Mouse (Mus musculus) small intestine, adult 2 months (tissue): ENCODE results near the gene Spsb2. TPM values are rescaled to one million over a fixed set of nuclear protein-coding genes. Genes with fewer than 3 reads are reported as not detected.
"Not testable (repeated sequence)": the region's sequence is repeated elsewhere in the genome, so short reads cannot be mapped to it uniquely, and the experiment has no call there.

Experiments
- H3K27ac ChIP-seq: fragments of 200-500 bp; 2 replicates; pipeline ENCODE4 v1.5.1; 2012; ENCODE audit warnings: low read depth, low read length, control low read depth, inconsistent platforms; ENCODE audit not compliant: insufficient read depth
- H3K27me3 ChIP-seq: fragments of 200-500 bp; 2 replicates; pipeline ENCODE4 v1.6.1; 2012; ENCODE audit warnings: mild to moderate bottlenecking, moderate library complexity, low read length, inconsistent platforms; ENCODE audit not compliant: control insufficient read depth, insufficient read depth
- H3K36me3 ChIP-seq: fragments of 200-500 bp; 2 replicates; pipeline ENCODE4 v1.6.1; 2012; ENCODE audit warnings: mild to moderate bottlenecking, low read length, control low read depth, inconsistent platforms; ENCODE audit not compliant: control insufficient read depth, insufficient read depth
- H3K4me1 ChIP-seq: fragments of 200-500 bp; 2 replicates; pipeline ENCODE4 v1.6.1; 2012; ENCODE audit warnings: low read length, inconsistent platforms, mixed read lengths; ENCODE audit not compliant: control insufficient read depth, insufficient read depth, insufficient read length
- H3K4me3 ChIP-seq: fragments of 200-500 bp; 2 replicates; pipeline ENCODE4 v1.5.1; 2012; ENCODE audit warnings: low read depth, mild to moderate bottlenecking, control low read depth, inconsistent platforms, low read length, moderate library complexity
- CTCF ChIP-seq: fragments of 200-500 bp; IDR thresholded peaks from 2 replicates; pipeline ENCODE4 v1.5.1; 2012; ENCODE audit warnings: low read depth, mild to moderate bottlenecking, control low read depth, inconsistent platforms, low read length, moderate library complexity, mixed read lengths; ENCODE audit not compliant: insufficient replicate concordance, insufficient read length; ENCODE audit errors: extremely low read depth
- POLR2A ChIP-seq: fragments of 200-500 bp; IDR thresholded peaks from 2 replicates; pipeline ENCODE4 v1.6.1; 2012; ENCODE audit warnings: low read depth, mild to moderate bottlenecking, control low read depth, inconsistent platforms, low read length, moderate library complexity
- WGBS: fragments of 180-500 bp; shearing (Covaris S2); methylation state at CpG from one replicate; pipeline ENCODE4 v1.1.7; 2018; 5-methylcytosine and 5-hydroxymethylcytosine counted together
- polyA plus RNA-seq: library from polyadenylated mRNA; depleted of rRNA; stranded (reverse); fragments of >200 nt; gene quantifications from 2 replicates; pipeline ENCODE4 v1.2.3, GENCODE M21; 2012

Gene Spsb2
- polyA plus RNA-seq, 1 experiment, result 38.8 TPM

GRCm38 (mm10) chr6:124786756-124787420, 21.6 kb upstream of the Spsb2 start:
- WGBS, result 29% methylated on average over 8 of the region's 8 CpGs
- Histone ChIP-seq H3K27me3 (no peaks in the 10 kb centered on the region), H3K36me3 (no peaks in the 10 kb centered on the region), H3K4me3 (no peak overlapping the region), H3K4me1 (peaks cover 2% of the 10 kb centered on the region; the same call in 1 of the 2 replicates), H3K27ac (no peak overlapping the region)
- no peak for TF ChIP-seq CTCF
- no peak for TF ChIP-seq POLR2A

- H3K27me3 ChIP-seq, result no peaks in the 10 kb centered on the region
- no peak overlapping the region for H3K4me3 ChIP-seq
- H3K4me1 ChIP-seq, result peaks cover under 1% of the 10 kb centered on the region; the same call in 1 of the 2 replicates
- 81% methylated on average over 10 of the region's 10 CpGs for WGBS
- H3K27ac ChIP-seq, result no peak overlapping the region
- H3K36me3 ChIP-seq, result no peaks in the 10 kb centered on the region
- TF ChIP-seq POLR2A, result no peak
- no peak for TF ChIP-seq CTCF
Measured at GRCm38 (mm10) chr6:124787722-124788121, 20.7 kb upstream of the Spsb2 start.

- H3K27ac ChIP-seq, result no peak overlapping the region
- H3K27me3 ChIP-seq, result no peaks in the 10 kb centered on the region
- TF ChIP-seq POLR2A, result no peak
- no peak for TF ChIP-seq CTCF
- no peaks in the 10 kb centered on the region for H3K4me1 ChIP-seq
- no peak overlapping the region for H3K4me3 ChIP-seq
- WGBS, result 77% methylated on average over 4 of the region's 4 CpGs
- no peaks in the 10 kb centered on the region for H3K36me3 ChIP-seq
Measured at GRCm38 (mm10) chr6:124789519-124789918, 18.9 kb upstream of the Spsb2 start.

- 64% methylated on average over 4 of the region's 4 CpGs for WGBS
- no peak for TF ChIP-seq CTCF
- no peaks in the 10 kb centered on the region for H3K27me3 ChIP-seq
- no peak overlapping the region for H3K4me3 ChIP-seq
- H3K4me1 ChIP-seq, result no peaks in the 10 kb centered on the region
- H3K27ac ChIP-seq, result no peak overlapping the region
- H3K36me3 ChIP-seq, result no peaks in the 10 kb centered on the region
Measured at GRCm38 (mm10) chr6:124790121-124790520, 18.3 kb upstream of the Spsb2 start.

- H3K27me3 ChIP-seq, result no peaks in the 10 kb centered on the region
- no peaks in the 10 kb centered on the region for H3K4me1 ChIP-seq
- WGBS, result 85% methylated on average over 3 of the region's 3 CpGs
- TF ChIP-seq POLR2A, result no peak
- no peak for TF ChIP-seq CTCF
- no peak overlapping the region for H3K4me3 ChIP-seq
- no peak overlapping the region for H3K27ac ChIP-seq
- no peaks in the 10 kb centered on the region for H3K36me3 ChIP-seq
Measured at GRCm38 (mm10) chr6:124791911-124792310, 16.6 kb upstream of the Spsb2 start.

DNA sequence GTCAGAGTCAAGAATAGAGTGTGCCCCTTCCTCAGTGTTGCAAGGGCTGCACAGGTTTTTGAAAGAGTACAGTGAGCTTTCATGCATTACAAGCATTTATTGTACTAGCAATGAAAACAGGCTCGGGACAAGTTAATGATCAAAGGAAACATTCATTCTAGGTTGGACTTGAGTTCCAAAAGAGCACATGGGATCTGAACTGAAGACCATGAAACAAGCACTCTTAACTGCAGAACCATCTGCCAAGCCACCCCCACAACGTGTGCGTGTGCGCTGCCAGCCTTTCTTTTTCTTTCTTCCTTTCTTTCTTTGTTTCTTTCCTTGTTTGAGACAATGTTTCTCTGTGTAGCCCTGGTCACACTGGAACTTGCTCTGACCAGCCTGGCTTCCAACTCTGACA, 12.7 kb upstream of the Spsb2 start:
- Histone ChIP-seq H3K4me3 (no peak overlapping the region), H3K4me1 (no peaks in the 10 kb centered on the region), H3K36me3 (no peaks in the 10 kb centered on the region), H3K27me3 (no peaks in the 10 kb centered on the region), H3K27ac (no peak overlapping the region)
- 33% methylated on average over 4 of the region's 4 CpGs for WGBS
- TF ChIP-seq CTCF (no peak), POLR2A (no peak)

DNA sequence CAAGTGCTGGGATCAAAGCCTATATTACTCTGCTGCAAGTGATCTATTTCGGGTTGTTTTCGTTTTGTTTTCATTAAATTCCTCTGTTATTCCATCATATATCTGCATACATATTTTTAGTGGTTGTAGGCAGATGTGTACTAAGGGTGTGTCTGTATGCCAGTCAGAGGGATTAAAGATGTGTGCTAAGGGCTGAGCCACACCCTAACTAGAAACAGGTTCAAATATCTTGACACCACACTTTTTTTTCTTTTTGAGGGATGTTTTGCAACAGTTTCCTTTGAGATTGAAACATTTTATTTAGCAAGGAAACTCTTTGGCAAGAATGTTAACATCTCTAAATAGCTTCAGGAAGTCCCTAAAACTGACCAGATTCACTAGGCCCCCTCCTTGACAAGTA, 12.3 kb upstream of the Spsb2 start:
- TF ChIP-seq CTCF (no peak), POLR2A (no peak)
- Histone ChIP-seq H3K36me3 (no peaks in the 10 kb centered on the region), H3K27ac (no peak overlapping the region), H3K4me1 (no peaks in the 10 kb centered on the region), H3K4me3 (no peak overlapping the region), H3K27me3 (no peaks in the 10 kb centered on the region)
- 38% methylated on average over 2 of the region's 2 CpGs for WGBS

DNA sequence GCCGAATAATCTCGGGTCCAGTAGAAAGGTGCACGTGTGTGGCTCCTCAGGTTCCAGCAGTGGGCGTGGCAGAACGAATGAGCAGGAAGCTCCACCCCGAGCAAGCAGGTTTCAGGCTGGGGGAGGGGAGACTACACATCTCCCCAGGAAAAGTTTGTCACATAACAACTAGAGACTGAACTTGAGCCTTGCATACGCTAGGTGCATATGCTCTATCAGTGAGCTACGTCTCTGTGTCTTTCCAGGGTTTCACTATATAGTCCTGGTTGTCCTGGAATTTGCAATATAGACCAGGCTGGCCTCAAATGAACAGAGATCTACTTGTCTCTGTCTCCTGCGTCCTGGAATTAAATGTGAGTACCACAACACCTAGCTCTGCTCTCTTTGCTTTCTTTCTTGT, 6.1 kb upstream of the Spsb2 start:
- not testable (repeated sequence) for H3K36me3 ChIP-seq, H3K4me1 ChIP-seq, H3K4me3 ChIP-seq, H3K27me3 ChIP-seq
- H3K27ac ChIP-seq, result peak overlapping the region; percentile 74
- 13% methylated on average over 7 of the region's 9 CpGs for WGBS
